Mouse (Mus musculus) bone marrow, adult 2 months (tissue): ENCODE measurements around the gene Plekhg3.

Source experiments
- CTCF ChIP-seq: fragments of 200-500 bp; IDR thresholded peaks from 2 replicates; pipeline ENCODE4 v1.5.1; 2011; ENCODE audit warnings: low read length, control low read depth; ENCODE audit not compliant: control insufficient read depth, insufficient read depth
- POLR2A ChIP-seq: fragments of 200-500 bp; IDR thresholded peaks from 2 replicates; pipeline ENCODE4 v1.6.1; 2011; ENCODE audit warnings: low read depth, mild to moderate bottlenecking, control low read depth, low read length, borderline replicate concordance; ENCODE audit not compliant: control insufficient read depth

DNA sequence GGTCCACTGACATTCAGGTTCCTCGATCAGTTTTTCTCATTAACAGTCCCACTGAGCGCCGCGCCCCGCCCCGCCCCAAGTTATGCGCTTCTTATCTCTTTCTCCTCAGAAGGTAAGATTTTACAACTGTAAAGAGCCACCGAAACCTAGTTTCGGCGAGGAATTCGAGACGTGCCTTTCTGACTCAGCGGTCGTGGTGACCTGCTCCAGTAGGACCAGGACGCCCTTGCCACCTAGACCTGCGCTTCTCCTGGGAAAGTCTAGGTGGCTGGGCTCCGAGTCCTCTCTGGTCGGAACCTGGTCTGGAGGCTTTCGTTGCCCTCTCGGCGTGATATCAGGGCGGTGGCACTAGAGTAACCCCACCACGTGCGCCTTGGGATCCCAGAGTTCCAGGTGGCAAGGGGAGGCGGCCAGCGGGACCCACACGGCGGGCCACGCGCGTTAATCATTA lies 2.3 kb downstream of the Plekhg3 start:
- TF ChIP-seq CTCF (no peak), POLR2A (no peak)
